Mouse (Mus musculus): ENCODE measurements around the gene Cnfn. TPM values are rescaled to one million over a fixed set of nuclear protein-coding genes. Genes with fewer than 3 reads are reported as not detected.

Gene Cnfn
- not detected for polyA plus RNA-seq (2017; shearing (Covaris generic))

GRCm38 (mm10) chr7:25369058-25369749, at the start of gene Cnfn:
Gene Cnfn, minus strand, starts transcription at chr7:25369724.

GRCm38 (mm10) chr7:25412833-25413441, 43.4 kb upstream of the Cnfn start, which contains the start of gene Cxcl17:
Gene Cxcl17, minus strand, starts transcription at chr7:25412886.

GRCm38 (mm10) chr7:25398610-25399009, 29.1 kb upstream of the Cnfn start, which contains the start of gene Lipe:
Gene Lipe, minus strand, starts transcription at chr7:25398710.

Other genes starting within 250 kb of the Cnfn start
- gene Pou2f2, start 190.0 kb downstream of the Cnfn start, polyA plus RNA-seq (2017; shearing (Covaris generic)), result 134 TPM
- gene Dedd2, start 149.1 kb downstream of the Cnfn start, polyA plus RNA-seq (2017; shearing (Covaris generic)), result 58.4 TPM
- gene Zfp526, start 148.3 kb downstream of the Cnfn start, polyA plus RNA-seq (2017; shearing (Covaris generic)), result 3.5 TPM
- gene Gsk3a, start 131.9 kb downstream of the Cnfn start, polyA plus RNA-seq (2017; shearing (Covaris generic)), result 7.3 TPM
- gene Erf, start 119.0 kb downstream of the Cnfn start, polyA plus RNA-seq (2017; shearing (Covaris generic)), result 0.73 TPM
- gene Cic, start 102.0 kb downstream of the Cnfn start, polyA plus RNA-seq (2017; shearing (Covaris generic)), result 25.5 TPM
- gene Pafah1b3, start 71.7 kb downstream of the Cnfn start, polyA plus RNA-seq (2017; shearing (Covaris generic)), result 49.2 TPM
- not detected for gene Prr19, start 68.3 kb downstream of the Cnfn start, polyA plus RNA-seq (2017; shearing (Covaris generic))
- not detected for gene Tmem145, start 63.6 kb downstream of the Cnfn start, polyA plus RNA-seq (2017; shearing (Covaris generic))
- gene Megf8, start 52.6 kb downstream of the Cnfn start, polyA plus RNA-seq (2017; shearing (Covaris generic)), result 0.46 TPM
- 16.9 TPM for gene Lipe, start 29.0 kb upstream of the Cnfn start, polyA plus RNA-seq (2017; shearing (Covaris generic))
- 0.52 TPM for gene Cxcl17, start 43.2 kb upstream of the Cnfn start, polyA plus RNA-seq (2017; shearing (Covaris generic))
- gene Ceacam1, start 107.9 kb upstream of the Cnfn start, polyA plus RNA-seq (2017; shearing (Covaris generic)), result 0.60 TPM
- not detected for gene Ceacam2, start 170.1 kb upstream of the Cnfn start, polyA plus RNA-seq (2017; shearing (Covaris generic))
- not detected for gene Erich4, start 246.2 kb upstream of the Cnfn start, polyA plus RNA-seq (2017; shearing (Covaris generic))
- 78.3 TPM for gene Dmac2, start 249.7 kb upstream of the Cnfn start, polyA plus RNA-seq (2017; shearing (Covaris generic))

Measured in inflammation-experienced regulatory T-cells, adult 16 weeks (primary cell).